Mouse (Mus musculus) neural tube, embryonic 11.5 days (tissue): ENCODE measurements around the gene Mprip. TPM values are rescaled to one million over a fixed set of nuclear protein-coding genes. Genes with fewer than 3 reads are reported as not detected.

Experiments
- ATAC-seq: fragments of 200-750 bp; cut with Nextera tagmentation; 2 replicates; pipeline ENCODE4 v1.8.0; 2017; ENCODE audit warnings: moderate number of reproducible peaks, mild to moderate bottlenecking, moderate TSS enrichment, moderate library complexity; ENCODE audit not compliant: insufficient read depth, low FRiP score, low TSS enrichment
- DNase-seq: peaks from one replicate; pipeline ENCODE4 v3.0.0-alpha.2; 2015; ENCODE audit warnings: low spot score
- H3K27ac ChIP-seq: fragments of 300-500 bp; sonication (generic); 2 replicates; pipeline ENCODE4 v1.5.1; 2014; ENCODE audit warnings: low read depth, mild to moderate bottlenecking, low read length
- H3K27me3 ChIP-seq: fragments of 300-500 bp; sonication (generic); 2 replicates; pipeline ENCODE4 v1.6.1; 2014; ENCODE audit warnings: mild to moderate bottlenecking, low read length, mixed read lengths; ENCODE audit not compliant: control insufficient read depth, insufficient read depth
- H3K36me3 ChIP-seq: fragments of 300-500 bp; sonication (generic); 2 replicates; pipeline ENCODE4 v1.6.1; 2014; ENCODE audit warnings: mild to moderate bottlenecking, low read length, moderate library complexity, mixed read lengths; ENCODE audit not compliant: control insufficient read depth, insufficient read depth
- H3K4me1 ChIP-seq: fragments of 300-500 bp; sonication (generic); 2 replicates; pipeline ENCODE4 v1.6.1; 2014; ENCODE audit warnings: low read length, mixed read lengths; ENCODE audit not compliant: control insufficient read depth, insufficient read depth
- H3K4me2 ChIP-seq: fragments of 300-500 bp; sonication (generic); 2 replicates; pipeline ENCODE4 v1.6.1; 2014; ENCODE audit warnings: low read depth, mild to moderate bottlenecking, moderate library complexity
- H3K4me3 ChIP-seq: fragments of 300-500 bp; sonication (generic); 2 replicates; pipeline ENCODE4 v1.5.1; 2014; ENCODE audit warnings: low read depth, low read length
- H3K9ac ChIP-seq: fragments of 300-500 bp; sonication (generic); 2 replicates; pipeline ENCODE4 v1.6.1; 2014; ENCODE audit warnings: mild to moderate bottlenecking, low read length
- H3K9me3 ChIP-seq: fragments of 300-500 bp; sonication (generic); 2 replicates; pipeline ENCODE4 v1.6.1; 2016; ENCODE audit warnings: low read length; ENCODE audit not compliant: control insufficient read depth
- WGBS: fragments of 180-500 bp; shearing (Covaris S2); extraction: QIAGEN DNeasy Blood & Tissue Kit; methylation state at CpG from one replicate; pipeline ENCODE4 v1.1.7; 2014; 5-methylcytosine and 5-hydroxymethylcytosine counted together
- polyA plus RNA-seq: library from polyadenylated mRNA; unstranded; fragments of >200 nt; fragmentation: Nextera tagmentation; extraction: Ambion mirVana; gene quantifications from 2 replicates; pipeline ENCODE4 v1.2.1, GENCODE M21; 2014

The Mprip gene
- polyA plus RNA-seq, 1 experiment from 2014 or later, result 91.3 TPM

GRCm38 (mm10) chr11:59780241-59780640 lies 119.1 kb downstream of the Mprip start:
- H3K9ac ChIP-seq, result no peak overlapping the region
- no peak overlapping the region for H3K27ac ChIP-seq
- DNase-seq (no peak), ATAC-seq (no peak)
- WGBS, result 89% methylated on average over 4 of the region's 4 CpGs
- H3K4me2 ChIP-seq, result no peak overlapping the region
- H3K4me3 ChIP-seq, result no peak overlapping the region
- H3K4me1 ChIP-seq, result no peaks in the 10 kb centered on the region
- H3K9me3 ChIP-seq, result no peaks in the 10 kb centered on the region
- H3K27me3 ChIP-seq, result no peaks in the 10 kb centered on the region
- H3K36me3 ChIP-seq, result peaks cover 10% of the 10 kb centered on the region

- ATAC-seq (no peak), DNase-seq (no peak)
- Histone ChIP-seq H3K9ac (no peak overlapping the region), H3K9me3 (no peaks in the 10 kb centered on the region), H3K4me3 (no peak overlapping the region), H3K4me2 (no peak overlapping the region), H3K27ac (no peak overlapping the region), H3K36me3 (peaks cover 2% of the 10 kb centered on the region), H3K27me3 (no peaks in the 10 kb centered on the region), H3K4me1 (no peaks in the 10 kb centered on the region)
- 73% methylated on average over 7 of the region's 7 CpGs for WGBS
Observed at GRCm38 (mm10) chr11:59782091-59782590, 121.0 kb downstream of the Mprip start.

- DNase-seq (no peak), ATAC-seq (no peak)
- Histone ChIP-seq H3K9me3 (no peaks in the 10 kb centered on the region), H3K27ac (no peak overlapping the region), H3K4me1 (no peaks in the 10 kb centered on the region), H3K36me3 (no peaks in the 10 kb centered on the region), H3K4me3 (no peak overlapping the region), H3K27me3 (0 out of 2 replicates have a peak, but pooled peaks cover 2% of the 10 kb centered on the region), H3K4me2 (no peak overlapping the region), H3K9ac (no peak overlapping the region)
- WGBS, result 87% methylated on average over 6 of the region's 6 CpGs
Observed at GRCm38 (mm10) chr11:59783591-59783990, 122.5 kb downstream of the Mprip start.

- Histone ChIP-seq H3K27me3 (0 out of 2 replicates have a peak, but pooled peaks cover 2% of the 10 kb centered on the region), H3K4me1 (no peaks in the 10 kb centered on the region), H3K36me3 (no peaks in the 10 kb centered on the region), H3K9me3 (no peaks in the 10 kb centered on the region), H3K9ac (peak overlapping the region; percentile 37; the same call in 1 of the 2 replicates), H3K27ac (no peak overlapping the region), H3K4me3 (peak overlapping the region; percentile 21; the same call in 1 of the 2 replicates), H3K4me2 (peak overlapping the region; percentile 61)
- DNase-seq, result no peak
- no peak; the same call in 1 of the 2 replicates for ATAC-seq
- 59% methylated on average over 15 of the region's 15 CpGs for WGBS
Observed at GRCm38 (mm10) chr11:59786444-59787198, 125.5 kb downstream of the Mprip start.

- peak within 1 kb of the TSS; percentile 21 for H3K4me3 ChIP-seq
- H3K4me1 ChIP-seq, result no peaks in the 10 kb centered on the region
- DNase-seq (peak; percentile 77), ATAC-seq (no peak)
- peak within 1 kb of the TSS; percentile 61 for H3K4me2 ChIP-seq
- no peak within 1 kb of the TSS for H3K27ac ChIP-seq
- peaks cover 3% of the 10 kb centered on the region; the same call in 1 of the 2 replicates for H3K36me3 ChIP-seq
- 1% methylated on average over 48 of the region's 51 CpGs for WGBS
- no peaks in the 10 kb centered on the region for H3K9me3 ChIP-seq
- H3K27me3 ChIP-seq, result 0 out of 2 replicates have a peak, but pooled peaks cover 2% of the 10 kb centered on the region
- peak within 1 kb of the TSS; percentile 37 for H3K9ac ChIP-seq
Observed at GRCm38 (mm10) chr11:59787199-59787781, 126.2 kb downstream of the Mprip start, which contains the start of gene Pld6. TSS of gene Pld6 (minus strand) at chr11:59787645.

- 0 out of 2 replicates have a peak, but pooled peaks cover 2% of the 10 kb centered on the region for H3K27me3 ChIP-seq
- WGBS, result 86% methylated on average over 1 of the region's 1 CpGs
- H3K9ac ChIP-seq, result no peak overlapping the region
- H3K27ac ChIP-seq, result no peak overlapping the region
- H3K9me3 ChIP-seq, result no peaks in the 10 kb centered on the region
- no peak overlapping the region for H3K4me2 ChIP-seq
- no peak overlapping the region for H3K4me3 ChIP-seq
- H3K4me1 ChIP-seq, result no peaks in the 10 kb centered on the region
- no peak for DNase-seq
- no peak for ATAC-seq
- H3K36me3 ChIP-seq, result peaks cover 14% of the 10 kb centered on the region
Observed at GRCm38 (mm10) chr11:59789311-59789710, 128.2 kb downstream of the Mprip start.

- Histone ChIP-seq H3K9me3 (no peaks in the 10 kb centered on the region), H3K36me3 (peaks cover 25% of the 10 kb centered on the region), H3K4me3 (no peak overlapping the region), H3K9ac (no peak overlapping the region), H3K4me2 (no peak overlapping the region), H3K4me1 (no peaks in the 10 kb centered on the region), H3K27me3 (no peaks in the 10 kb centered on the region), H3K27ac (no peak overlapping the region)
- 93% methylated on average over 6 of the region's 6 CpGs for WGBS
- DNase-seq (no peak), ATAC-seq (no peak)
Observed at GRCm38 (mm10) chr11:59793390-59793789, 132.3 kb downstream of the Mprip start.

GRCm38 (mm10) chr11:59800412-59800811 lies 139.3 kb downstream of the Mprip start:
- 92% methylated on average over 10 of the region's 10 CpGs for WGBS
- Histone ChIP-seq H3K9ac (no peak overlapping the region), H3K4me2 (no peak overlapping the region), H3K27ac (no peak overlapping the region), H3K4me3 (no peak overlapping the region), H3K9me3 (no peaks in the 10 kb centered on the region; the same call in 1 of the 2 replicates), H3K27me3 (no peaks in the 10 kb centered on the region), H3K4me1 (no peaks in the 10 kb centered on the region), H3K36me3 (peaks cover 40% of the 10 kb centered on the region)
- no peak for ATAC-seq
- DNase-seq, result no peak
